Mouse (Mus musculus): ENCODE measurements around the gene Mettl14.

Gene Mettl14

GRCm38 (mm10) chr3:123356377-123356991 lies 29.4 kb downstream of the Mettl14 start:
- no peak for DNase-seq (ENCODE audit: low spot score in 2 of 2)

- no peak for DNase-seq (ENCODE audit: low spot score in 2 of 2)
Measured at GRCm38 (mm10) chr3:123354388-123354787, 31.5 kb downstream of the Mettl14 start.

GRCm38 (mm10) chr3:123353661-123354060 lies 32.2 kb downstream of the Mettl14 start:
- no peak for DNase-seq (ENCODE audit: low spot score in 2 of 2)

- DNase-seq (ENCODE audit: low spot score in 2 of 2), result no peak
Measured at GRCm38 (mm10) chr3:123353183-123353582, 32.7 kb downstream of the Mettl14 start.

- no peak for DNase-seq (ENCODE audit: low spot score in 2 of 2)
Measured at GRCm38 (mm10) chr3:123351519-123351918, 34.4 kb downstream of the Mettl14 start.

- DNase-seq (ENCODE audit: low spot score in 2 of 2), result no peak
Measured at GRCm38 (mm10) chr3:123350602-123351001, 35.3 kb downstream of the Mettl14 start.

GRCm38 (mm10) chr3:123348080-123348802 lies 37.7 kb downstream of the Mettl14 start:
- DNase-seq (ENCODE audit: low spot score in 2 of 2), result peak in 1 of 2 experiments; percentile 30

- no peak for DNase-seq (ENCODE audit: low spot score in 2 of 2)
Measured at GRCm38 (mm10) chr3:123343690-123344089, 42.2 kb downstream of the Mettl14 start.

GRCm38 (mm10) chr3:123341049-123341448 lies 44.9 kb downstream of the Mettl14 start:
- DNase-seq (ENCODE audit: low spot score in 2 of 2), result no peak

- DNase-seq (ENCODE audit: low spot score in 2 of 2), result no peak
Measured at GRCm38 (mm10) chr3:123338666-123339195, 47.2 kb downstream of the Mettl14 start.

- no peak for DNase-seq (ENCODE audit: low spot score in 2 of 2)
Measured at GRCm38 (mm10) chr3:123337853-123338252, 48.1 kb downstream of the Mettl14 start.

GRCm38 (mm10) chr3:123336951-123337350 lies 49.0 kb downstream of the Mettl14 start:
- no peak for DNase-seq (ENCODE audit: low spot score in 2 of 2)

- no peak for DNase-seq (ENCODE audit: low spot score in 2 of 2)
Measured at GRCm38 (mm10) chr3:123336455-123336854, 49.5 kb downstream of the Mettl14 start.

- no peak for DNase-seq (ENCODE audit: low spot score in 2 of 2)
Measured at GRCm38 (mm10) chr3:123335480-123335879, 50.4 kb downstream of the Mettl14 start.

- DNase-seq (ENCODE audit: low spot score in 2 of 2), result no peak
Measured at GRCm38 (mm10) chr3:123334947-123335346, 51.0 kb downstream of the Mettl14 start.

- no peak for DNase-seq (ENCODE audit: low spot score in 2 of 2)
Measured at GRCm38 (mm10) chr3:123333055-123333424, 52.9 kb downstream of the Mettl14 start.

GRCm38 (mm10) chr3:123332330-123333054 lies 53.4 kb downstream of the Mettl14 start:
- DNase-seq (ENCODE audit: low spot score in 2 of 2), result no peak

- no peak for DNase-seq (ENCODE audit: low spot score in 2 of 2)
Measured at GRCm38 (mm10) chr3:123330221-123330620, 55.7 kb downstream of the Mettl14 start.

GRCm38 (mm10) chr3:123329251-123329650 lies 56.7 kb downstream of the Mettl14 start:
- DNase-seq (ENCODE audit: low spot score in 2 of 2), result no peak

- no peak for DNase-seq (ENCODE audit: low spot score in 2 of 2)
Measured at GRCm38 (mm10) chr3:123324326-123324725, 61.6 kb downstream of the Mettl14 start.

GRCm38 (mm10) chr3:123322147-123322546 lies 63.8 kb downstream of the Mettl14 start:
- no peak for DNase-seq (ENCODE audit: low spot score in 2 of 2)

GRCm38 (mm10) chr3:123321612-123322011 lies 64.3 kb downstream of the Mettl14 start:
- DNase-seq (ENCODE audit: low spot score in 2 of 2), result peak in 1 of 2 experiments; percentile 10
